Mouse (Mus musculus): ENCODE data around the gene Tfip11. TPM values are rescaled to one million over a fixed set of nuclear protein-coding genes. Genes with fewer than 3 reads are reported as not detected.

Gene Tfip11
- polyA plus RNA-seq, 1 experiment from 2014 or later: 34.7 TPM

DNA sequence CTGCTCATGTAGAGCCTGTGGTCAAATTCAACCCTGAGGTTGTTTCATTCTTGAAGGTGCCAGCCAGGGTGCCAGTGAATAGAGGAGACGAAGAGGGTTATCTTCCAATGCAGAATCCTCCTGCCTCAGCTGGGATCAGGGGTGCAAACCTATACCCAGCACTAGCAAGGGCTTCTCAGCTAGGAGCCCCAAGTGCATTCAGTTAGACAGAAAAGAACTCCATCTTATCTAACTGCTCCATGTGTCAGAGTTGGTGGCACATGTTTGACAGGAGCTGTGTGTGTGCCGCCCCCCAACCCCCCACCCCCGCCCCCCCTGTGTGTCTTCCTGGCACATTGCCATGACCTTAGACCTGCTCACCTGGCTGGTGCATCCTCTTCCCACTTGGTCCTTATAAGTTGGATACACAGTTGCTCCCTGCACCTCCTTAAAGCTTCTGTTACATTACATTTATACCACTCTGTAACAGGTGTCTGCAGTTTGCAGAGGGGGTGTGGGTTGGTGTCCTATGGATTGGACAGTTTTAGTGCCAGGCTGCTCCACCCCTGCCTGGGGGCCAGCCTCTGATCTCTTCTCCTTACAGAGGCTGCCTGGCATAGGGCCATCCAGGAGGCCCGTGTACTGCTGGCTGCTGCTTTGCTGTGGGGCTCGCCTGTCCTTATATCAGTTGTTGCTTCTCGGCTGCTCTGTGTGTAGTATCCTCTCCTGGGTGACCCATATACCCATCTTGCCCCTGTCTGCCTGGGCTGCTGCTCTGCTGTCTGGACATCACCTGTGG lies 29.6 kb upstream of the Tfip11 start:
- H3K4me2 ChIP-seq (ENCODE audit: low read length): no peak overlapping the region
- H3K27ac ChIP-seq (ENCODE audit: low read length): no peak overlapping the region
- H3K9me3 ChIP-seq (ENCODE audit: control insufficient read depth, low read length): no peaks in the 10 kb centered on the region
- 58% methylated on average over 6 of the region's 6 CpGs for WGBS
- H3K27me3 ChIP-seq (replicated peaks; ENCODE audit: control insufficient read depth, insufficient read depth, low read length): no peaks in the 10 kb centered on the region
- no peaks in the 10 kb centered on the region for H3K4me1 ChIP-seq (replicated peaks; ENCODE audit: control insufficient read depth, insufficient read depth, low read length)
- ATAC-seq: no peak
- no peak overlapping the region for H3K4me3 ChIP-seq (replicated peaks; ENCODE audit: low read length)
- no peaks in the 10 kb centered on the region for H3K36me3 ChIP-seq (ENCODE audit: control insufficient read depth, insufficient read depth)
- H3K9ac ChIP-seq (replicated peaks; ENCODE audit: low read depth, low read length): no peak overlapping the region

DNA sequence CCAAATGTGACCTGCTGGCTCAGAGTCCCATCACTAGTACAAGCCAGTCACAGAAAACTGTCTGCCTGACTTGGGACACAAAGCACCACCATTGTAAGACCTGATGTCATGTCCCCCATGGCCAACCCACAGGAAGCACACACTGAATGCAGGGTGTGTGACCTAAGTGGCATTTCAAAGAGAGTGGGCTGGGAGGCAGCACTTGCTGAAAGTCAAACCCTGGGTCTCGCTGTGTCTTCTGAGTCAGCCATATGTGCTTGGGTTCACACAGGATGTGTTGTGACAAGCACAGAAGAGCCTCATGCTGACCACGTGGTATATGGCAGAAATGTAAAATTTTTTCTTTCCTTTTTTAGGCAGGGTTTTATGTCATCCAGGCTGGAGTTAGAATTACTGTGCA lies 28.9 kb upstream of the Tfip11 start:
- H3K4me2 ChIP-seq (ENCODE audit: low read length): no peak overlapping the region
- H3K27ac ChIP-seq (ENCODE audit: low read length): no peak overlapping the region
- H3K9ac ChIP-seq (replicated peaks; ENCODE audit: low read depth, low read length): no peak overlapping the region
- H3K4me1 ChIP-seq (replicated peaks; ENCODE audit: control insufficient read depth, insufficient read depth, low read length): no peaks in the 10 kb centered on the region
- WGBS: 86% methylated on average over 2 of the region's 2 CpGs
- no peak overlapping the region for H3K4me3 ChIP-seq (replicated peaks; ENCODE audit: low read length)
- H3K27me3 ChIP-seq (replicated peaks; ENCODE audit: control insufficient read depth, insufficient read depth, low read length): no peaks in the 10 kb centered on the region
- H3K9me3 ChIP-seq (ENCODE audit: control insufficient read depth, low read length): no peaks in the 10 kb centered on the region
- ATAC-seq: no peak
- no peaks in the 10 kb centered on the region for H3K36me3 ChIP-seq (ENCODE audit: control insufficient read depth, insufficient read depth)

DNA sequence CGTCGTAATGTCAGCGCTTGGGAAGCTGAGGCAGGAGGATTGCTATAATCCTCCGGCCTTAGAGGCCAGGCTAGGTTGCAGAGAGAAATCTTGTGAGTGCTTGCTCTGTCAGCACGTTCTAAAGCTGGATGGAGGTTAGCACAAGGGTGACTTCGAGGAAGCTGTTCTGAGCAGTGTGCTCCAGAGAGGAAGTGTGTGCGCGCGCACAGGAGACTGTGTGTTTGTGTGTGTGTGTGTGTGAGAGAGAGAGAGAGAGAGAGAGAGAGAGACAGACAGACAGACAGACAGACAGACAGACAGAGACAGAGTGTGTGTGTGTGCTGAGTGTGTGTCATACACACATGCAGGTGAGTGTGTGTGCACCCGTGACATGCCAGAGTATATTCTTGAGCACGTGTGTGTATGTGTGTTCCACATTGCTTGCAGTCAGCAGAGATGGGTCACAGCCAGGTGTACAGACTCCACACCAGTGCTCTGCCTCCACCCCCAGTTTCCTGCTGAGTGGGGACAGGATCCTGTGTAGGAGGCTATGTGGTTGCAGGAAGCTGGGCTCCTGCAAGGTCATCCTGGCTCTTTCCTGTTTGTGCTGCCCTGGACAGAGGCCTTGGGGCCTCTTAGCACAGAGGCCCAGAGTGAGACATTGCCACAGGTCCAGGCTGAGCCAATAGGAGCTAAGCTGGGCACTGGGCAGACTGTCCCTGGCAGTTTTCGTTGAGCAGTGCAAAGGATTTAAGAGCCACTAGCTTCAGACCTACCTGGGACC lies 27.8 kb upstream of the Tfip11 start:
- H3K4me3 ChIP-seq (replicated peaks; ENCODE audit: low read length): no peak overlapping the region
- H3K27ac ChIP-seq (ENCODE audit: low read length): no peak overlapping the region
- H3K9ac ChIP-seq (replicated peaks; ENCODE audit: low read depth, low read length): no peak overlapping the region
- no peak for ATAC-seq
- H3K9me3 ChIP-seq (ENCODE audit: control insufficient read depth, low read length): no peaks in the 10 kb centered on the region
- no peaks in the 10 kb centered on the region for H3K36me3 ChIP-seq (ENCODE audit: control insufficient read depth, insufficient read depth)
- 88% methylated on average over 12 of the region's 12 CpGs for WGBS
- H3K27me3 ChIP-seq (replicated peaks; ENCODE audit: control insufficient read depth, insufficient read depth, low read length): no peaks in the 10 kb centered on the region
- H3K4me2 ChIP-seq (ENCODE audit: low read length): no peak overlapping the region
- no peaks in the 10 kb centered on the region for H3K4me1 ChIP-seq (replicated peaks; ENCODE audit: control insufficient read depth, insufficient read depth, low read length)

DNA sequence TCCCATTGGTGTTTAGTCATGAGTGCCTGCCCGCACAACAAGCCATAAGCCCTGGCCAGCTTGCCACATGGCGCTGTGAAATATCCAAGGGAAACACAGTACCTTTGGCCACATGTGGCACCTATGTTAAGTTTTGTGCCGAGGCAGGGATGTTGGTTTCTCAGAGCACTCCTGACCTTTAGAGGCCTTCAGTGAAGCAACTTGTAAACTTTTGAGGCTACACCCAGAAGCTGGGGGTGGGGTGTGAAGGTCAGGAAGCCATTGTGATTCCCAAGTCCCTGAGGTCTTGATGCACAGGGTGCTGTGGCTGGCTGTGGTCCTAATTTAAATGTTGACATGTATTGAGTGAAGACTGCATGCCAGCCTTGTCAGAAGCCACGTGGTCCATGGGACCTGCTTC lies 26.8 kb upstream of the Tfip11 start:
- H3K4me1 ChIP-seq (replicated peaks; ENCODE audit: control insufficient read depth, insufficient read depth, low read length): no peaks in the 10 kb centered on the region
- 90% methylated on average over 4 of the region's 4 CpGs for WGBS
- no peak for ATAC-seq

DNA sequence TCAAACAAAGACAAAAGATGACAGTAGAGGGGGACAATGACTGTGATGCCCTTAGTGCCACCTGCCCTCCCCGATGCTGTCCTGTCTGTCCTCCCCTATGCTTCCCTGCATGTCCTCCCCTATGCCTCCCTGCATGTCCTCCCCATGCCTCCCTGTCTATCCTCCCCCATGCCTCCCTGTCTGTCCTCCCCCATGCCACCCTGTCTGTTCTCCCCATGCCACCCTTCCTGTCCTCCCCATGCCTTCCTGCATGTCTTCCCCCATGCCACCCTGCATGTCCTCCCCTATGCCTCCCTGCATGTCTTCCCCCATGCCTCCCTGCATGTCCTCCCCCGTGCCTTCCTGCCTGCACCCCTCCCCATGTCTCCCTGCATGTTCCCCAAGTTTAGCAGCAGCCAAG lies 26.0 kb upstream of the Tfip11 start:
- WGBS: 83% methylated on average over 2 of the region's 2 CpGs
- Histone ChIP-seq H3K4me2 (ENCODE audit: low read length) (no peak overlapping the region), H3K27ac (ENCODE audit: low read length) (no peak overlapping the region), H3K4me1 (replicated peaks; ENCODE audit: control insufficient read depth, insufficient read depth, low read length) (no peaks in the 10 kb centered on the region), H3K9me3 (ENCODE audit: control insufficient read depth, low read length) (no peaks in the 10 kb centered on the region), H3K4me3 (replicated peaks; ENCODE audit: low read length) (no peak overlapping the region), H3K27me3 (replicated peaks; ENCODE audit: control insufficient read depth, insufficient read depth, low read length) (no peaks in the 10 kb centered on the region), H3K9ac (replicated peaks; ENCODE audit: low read depth, low read length) (no peak overlapping the region), H3K36me3 (ENCODE audit: control insufficient read depth, insufficient read depth) (no peaks in the 10 kb centered on the region)
- ATAC-seq: no peak

More for the DNA sequence above, 26.8 kb upstream of the Tfip11 start:
- no peaks in the 10 kb centered on the region for H3K9me3 ChIP-seq (ENCODE audit: control insufficient read depth, low read length)
- H3K4me3 ChIP-seq (replicated peaks; ENCODE audit: low read length): no peak overlapping the region
- no peaks in the 10 kb centered on the region for H3K36me3 ChIP-seq (ENCODE audit: control insufficient read depth, insufficient read depth)
- no peak overlapping the region for H3K27ac ChIP-seq (ENCODE audit: low read length)
- H3K9ac ChIP-seq (replicated peaks; ENCODE audit: low read depth, low read length): no peak overlapping the region
- no peaks in the 10 kb centered on the region for H3K27me3 ChIP-seq (replicated peaks; ENCODE audit: control insufficient read depth, insufficient read depth, low read length)
- no peak overlapping the region for H3K4me2 ChIP-seq (ENCODE audit: low read length)

DNA sequence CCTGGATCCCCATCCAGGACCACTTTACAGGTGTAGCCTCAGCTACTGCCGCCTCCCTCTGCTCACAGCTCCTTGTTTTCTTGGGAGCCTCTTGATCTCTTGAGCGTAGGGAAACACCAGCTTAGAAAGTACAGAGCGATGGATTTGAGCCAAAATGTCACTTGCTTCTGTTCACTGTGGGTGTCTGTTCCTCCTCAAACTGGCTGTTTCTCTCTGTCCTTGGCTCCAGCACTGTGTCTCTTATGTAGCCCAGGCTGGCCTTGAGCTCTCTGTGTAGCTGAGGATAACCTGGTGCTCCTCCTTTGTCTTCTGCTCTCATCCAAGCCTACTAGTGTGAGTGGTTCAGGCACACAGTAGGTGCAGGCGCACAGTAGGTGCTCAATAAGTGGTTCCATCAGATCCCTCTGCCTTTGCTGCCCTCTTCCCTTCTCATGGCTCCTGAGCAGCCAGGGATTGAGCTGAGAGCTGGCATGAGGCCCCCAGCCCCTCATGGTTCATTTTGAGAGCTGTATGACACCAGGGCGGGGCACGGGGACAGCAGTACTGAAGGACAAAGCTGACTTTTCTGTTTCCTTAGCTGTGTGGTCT lies 25.3 kb upstream of the Tfip11 start:
- H3K9ac ChIP-seq (replicated peaks; ENCODE audit: low read depth, low read length): no peak overlapping the region
- H3K27me3 ChIP-seq (replicated peaks; ENCODE audit: control insufficient read depth, insufficient read depth, low read length): no peaks in the 10 kb centered on the region
- H3K27ac ChIP-seq (ENCODE audit: low read length): no peak overlapping the region
- H3K4me1 ChIP-seq (replicated peaks; ENCODE audit: control insufficient read depth, insufficient read depth, low read length): no peaks in the 10 kb centered on the region
- no peak overlapping the region for H3K4me2 ChIP-seq (ENCODE audit: low read length)
- no peak overlapping the region for H3K4me3 ChIP-seq (replicated peaks; ENCODE audit: low read length)
- no peaks in the 10 kb centered on the region for H3K36me3 ChIP-seq (ENCODE audit: control insufficient read depth, insufficient read depth)
- 84% methylated on average over 6 of the region's 6 CpGs for WGBS
- no peaks in the 10 kb centered on the region for H3K9me3 ChIP-seq (ENCODE audit: control insufficient read depth, low read length)
- ATAC-seq: no peak

DNA sequence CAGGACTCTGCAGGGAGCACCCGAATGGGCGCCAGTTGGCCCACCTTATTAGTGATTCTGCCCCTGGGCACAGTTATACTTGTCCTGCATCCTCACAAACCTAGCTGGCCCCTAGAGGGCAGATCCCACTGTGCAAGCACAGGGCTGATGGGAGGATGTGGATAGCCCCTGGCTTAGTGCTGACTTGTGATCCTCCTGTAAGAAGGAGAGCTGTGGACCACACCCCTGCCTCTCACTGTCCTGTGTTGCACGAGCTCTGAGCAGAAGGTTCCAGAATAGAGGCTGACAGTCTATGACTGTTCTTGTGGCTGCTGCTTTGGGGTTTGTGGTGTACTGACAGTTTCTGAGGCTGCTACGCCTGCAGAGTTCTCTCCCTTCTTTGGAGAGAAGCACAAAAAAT lies 24.5 kb upstream of the Tfip11 start:
- H3K4me2 ChIP-seq (ENCODE audit: low read length): no peak overlapping the region
- H3K27ac ChIP-seq (ENCODE audit: low read length): no peak overlapping the region
- H3K4me1 ChIP-seq (replicated peaks; ENCODE audit: control insufficient read depth, insufficient read depth, low read length): no peaks in the 10 kb centered on the region
- H3K9ac ChIP-seq (replicated peaks; ENCODE audit: low read depth, low read length): no peak overlapping the region
- H3K27me3 ChIP-seq (replicated peaks; ENCODE audit: control insufficient read depth, insufficient read depth, low read length): no peaks in the 10 kb centered on the region
- H3K9me3 ChIP-seq (ENCODE audit: control insufficient read depth, low read length): no peaks in the 10 kb centered on the region
- no peaks in the 10 kb centered on the region for H3K36me3 ChIP-seq (ENCODE audit: control insufficient read depth, insufficient read depth)
- no peak overlapping the region for H3K4me3 ChIP-seq (replicated peaks; ENCODE audit: low read length)
- 85% methylated on average over 4 of the region's 4 CpGs for WGBS
- ATAC-seq: no peak

DNA sequence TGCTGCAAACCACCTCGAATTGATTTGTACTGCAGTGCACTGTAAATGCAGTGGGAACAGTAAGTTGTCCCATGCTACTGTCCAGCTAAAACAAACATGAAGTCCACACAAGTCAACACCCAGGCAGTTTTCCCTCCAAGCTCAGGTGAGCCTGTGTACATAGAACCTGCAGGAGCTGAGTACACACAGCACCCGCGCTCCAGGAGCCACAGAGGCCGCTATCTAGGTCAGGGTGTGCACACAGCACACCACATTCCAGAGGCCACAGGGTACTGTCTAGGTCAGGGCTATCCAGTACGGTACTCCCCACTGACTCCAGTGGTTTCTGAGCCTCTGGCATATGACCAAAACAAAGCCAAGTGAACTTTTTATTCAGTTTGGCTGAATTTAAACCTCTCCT lies 23.8 kb upstream of the Tfip11 start:
- H3K4me1 ChIP-seq (replicated peaks; ENCODE audit: control insufficient read depth, insufficient read depth, low read length): no peaks in the 10 kb centered on the region
- no peaks in the 10 kb centered on the region for H3K27me3 ChIP-seq (replicated peaks; ENCODE audit: control insufficient read depth, insufficient read depth, low read length)
- no peak for ATAC-seq
- 94% methylated on average over 5 of the region's 5 CpGs for WGBS
- H3K4me3 ChIP-seq (replicated peaks; ENCODE audit: low read length): no peak overlapping the region
- H3K9ac ChIP-seq (replicated peaks; ENCODE audit: low read depth, low read length): no peak overlapping the region
- H3K4me2 ChIP-seq (ENCODE audit: low read length): no peak overlapping the region
- no peaks in the 10 kb centered on the region for H3K36me3 ChIP-seq (ENCODE audit: control insufficient read depth, insufficient read depth)
- H3K27ac ChIP-seq (ENCODE audit: low read length): no peak overlapping the region
- no peaks in the 10 kb centered on the region for H3K9me3 ChIP-seq (ENCODE audit: control insufficient read depth, low read length)

DNA sequence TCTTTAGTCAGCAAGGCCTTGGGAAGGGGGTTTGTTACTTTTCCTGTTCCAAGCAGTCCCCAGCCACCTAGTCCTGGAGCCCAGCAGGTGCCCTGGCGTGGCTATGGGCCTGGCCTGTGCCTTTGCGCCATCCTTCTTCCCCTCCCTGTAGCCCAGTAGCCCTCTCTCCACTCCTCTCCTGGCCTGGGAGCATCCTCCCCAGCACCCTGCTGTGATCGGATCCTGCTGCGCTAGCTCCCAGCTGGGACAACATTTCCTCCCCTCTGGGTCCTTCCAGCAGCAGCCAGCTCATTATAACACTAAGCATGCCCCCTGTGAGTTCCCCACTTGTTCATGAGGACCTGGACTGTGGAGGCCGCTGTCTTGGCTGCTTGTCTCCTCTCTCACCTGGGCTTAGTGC lies 20.3 kb upstream of the Tfip11 start:
- H3K9ac ChIP-seq (replicated peaks; ENCODE audit: low read depth, low read length): no peak overlapping the region
- no peak for ATAC-seq

More for the DNA sequence above, 20.3 kb upstream of the Tfip11 start:
- WGBS: 66% methylated on average over 5 of the region's 5 CpGs
- no peak overlapping the region for H3K27ac ChIP-seq (ENCODE audit: low read length)
- H3K4me1 ChIP-seq (replicated peaks; ENCODE audit: control insufficient read depth, insufficient read depth, low read length): no peaks in the 10 kb centered on the region
- H3K27me3 ChIP-seq (replicated peaks; ENCODE audit: control insufficient read depth, insufficient read depth, low read length): no peaks in the 10 kb centered on the region
- 0 out of 2 replicates have a peak, but pooled peaks cover 5% of the 10 kb centered on the region for H3K36me3 ChIP-seq (ENCODE audit: control insufficient read depth, insufficient read depth)
- no peak overlapping the region for H3K4me3 ChIP-seq (replicated peaks; ENCODE audit: low read length)
- no peak overlapping the region for H3K4me2 ChIP-seq (ENCODE audit: low read length)
- H3K9me3 ChIP-seq (ENCODE audit: control insufficient read depth, low read length): no peaks in the 10 kb centered on the region

All from forebrain, embryonic 16.5 days (tissue).